Comparison of ENCODE assay signal across 9 mouse cellular contexts in the genomic region with DNA sequence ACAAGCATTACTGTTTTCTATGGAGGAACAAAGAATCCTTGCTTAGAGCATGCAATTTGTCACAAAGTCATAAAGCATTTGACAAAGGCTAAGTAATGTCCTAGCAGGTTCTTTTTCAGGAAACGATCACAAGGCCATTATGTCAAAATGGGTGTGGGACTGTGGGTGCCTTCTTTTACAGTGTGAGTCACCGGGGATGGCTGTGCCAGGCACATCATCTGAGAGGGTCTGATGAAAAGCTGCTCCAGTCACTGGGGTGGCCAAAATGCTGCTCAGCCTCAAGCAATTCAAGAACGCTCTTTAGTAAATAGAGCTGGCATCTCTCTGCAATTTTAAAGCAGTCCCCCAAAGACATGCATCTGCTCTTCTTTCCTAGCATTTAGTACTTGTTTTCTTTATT.
DNase-seq lines count a peak whose midpoint lies in the region; ATAC-seq and TF ChIP-seq lines count a peak whose summit lies in the region.
"Had no signal": no experiment of that assay in that cellular context is flagged by ENCODE, and none has a peak within 500 bp of the region (broad histone marks: within the 10 kb centered on the region; RNA-seq: fewer than 3 reads in every experiment).

No protein-coding gene starts in this region.

- H3K4me2 ChIP-seq in forebrain, embryonic 15.5 days (replicated peaks), result no peak overlapping the region
- no peak overlapping the region for H3K4me2 ChIP-seq in forebrain, embryonic 12.5 days
- H3K4me2 ChIP-seq in midbrain, postnatal 0 days (ENCODE audit: low read depth, low read length, poor library complexity, severe bottlenecking), result no peak overlapping the region
- H3K4me2 ChIP-seq in midbrain, embryonic 15.5 days, result no peak overlapping the region
- no peak overlapping the region for H3K4me2 ChIP-seq in hindbrain, postnatal 0 days (ENCODE audit: low read depth, low read length)
- no peak overlapping the region for H3K4me2 ChIP-seq in stomach, postnatal 0 days (replicated peaks; ENCODE audit: low read depth)

- peaks cover 35% of the 10 kb centered on the region for H3K36me3 ChIP-seq in forebrain, embryonic 15.5 days
- peaks cover 37% of the 10 kb centered on the region for H3K36me3 ChIP-seq in forebrain, embryonic 12.5 days (replicated peaks)
- H3K36me3 ChIP-seq in midbrain, postnatal 0 days (ENCODE audit: insufficient read depth, low read length), result peaks cover 16% of the 10 kb centered on the region; the same call in 1 of the 2 replicates
- peaks cover 4% of the 10 kb centered on the region; the same call in 1 of the 2 replicates for H3K36me3 ChIP-seq in midbrain, embryonic 15.5 days (replicated peaks)
- peaks cover 3% of the 10 kb centered on the region; the same call in 1 of the 2 replicates for H3K36me3 ChIP-seq in hindbrain, postnatal 0 days (ENCODE audit: insufficient read depth, low read length)
- peaks cover 5% of the 10 kb centered on the region; the same call in 1 of the 2 replicates for H3K36me3 ChIP-seq in stomach, postnatal 0 days (ENCODE audit: control insufficient read depth, insufficient read depth, low read length)

- peak overlapping the region; percentile 43 for H3K27ac ChIP-seq in forebrain, embryonic 15.5 days (replicated peaks)
- no peak overlapping the region for H3K27ac ChIP-seq in forebrain, embryonic 12.5 days
- no peak overlapping the region for H3K27ac ChIP-seq in midbrain, postnatal 0 days (ENCODE audit: low read depth, low read length)
- H3K27ac ChIP-seq in midbrain, embryonic 15.5 days, result no peak overlapping the region
- H3K27ac ChIP-seq in hindbrain, postnatal 0 days, result peak overlapping the region; percentile 27; the same call in 1 of the 2 replicates
- no peak overlapping the region; the same call in 1 of the 2 replicates for H3K27ac ChIP-seq in stomach, postnatal 0 days (replicated peaks)
- H3K27ac ChIP-seq in gastrocnemius, adult 2 months, result no peak overlapping the region

- DNase-seq in midbrain, postnatal 0 days (ENCODE audit: low spot score), result peak; percentile 27
- DNase-seq in hindbrain, postnatal 0 days (ENCODE audit: low spot score), result peak; percentile 33
- no peak for DNase-seq in stomach, postnatal 0 days (ENCODE audit: low spot score)
- DNase-seq in gastrocnemius, adult 2 months, result no peak

- no peak overlapping the region for H3K4me3 ChIP-seq in forebrain, embryonic 15.5 days
- no peak overlapping the region for H3K4me3 ChIP-seq in forebrain, embryonic 12.5 days (replicated peaks)
- H3K4me3 ChIP-seq in midbrain, postnatal 0 days (ENCODE audit: low read depth, low read length), result no peak overlapping the region
- H3K4me3 ChIP-seq in midbrain, embryonic 15.5 days, result no peak overlapping the region
- no peak overlapping the region for H3K4me3 ChIP-seq in hindbrain, postnatal 0 days (ENCODE audit: low read length)
- H3K4me3 ChIP-seq in stomach, postnatal 0 days (ENCODE audit: low read depth, low read length), result no peak overlapping the region
- H3K4me3 ChIP-seq in gastrocnemius, adult 2 months, result no peak overlapping the region

- no peak for ATAC-seq in forebrain, embryonic 15.5 days (replicated peaks)
- ATAC-seq in forebrain, embryonic 12.5 days (ENCODE audit: low FRiP score), result no peak
- no peak for ATAC-seq in midbrain, postnatal 0 days (ENCODE audit: low FRiP score)
- ATAC-seq in midbrain, embryonic 15.5 days (replicated peaks), result no peak
- peak; percentile 70; the same call in 1 of the 2 replicates for ATAC-seq in hindbrain, postnatal 0 days
- ATAC-seq in stomach, postnatal 0 days (ENCODE audit: low FRiP score, low TSS enrichment), result peak; percentile 24; the same call in 1 of the 2 replicates
- no peak for ATAC-seq in megakaryocyte, adult 5-6 weeks (ENCODE audit: poor library complexity, severe bottlenecking)

- H3K9ac ChIP-seq in forebrain, embryonic 15.5 days (replicated peaks), result no peak overlapping the region
- no peak overlapping the region for H3K9ac ChIP-seq in forebrain, embryonic 12.5 days
- no peak overlapping the region for H3K9ac ChIP-seq in midbrain, postnatal 0 days (replicated peaks; ENCODE audit: low read length, poor library complexity, severe bottlenecking)
- H3K9ac ChIP-seq in midbrain, embryonic 15.5 days, result no peak overlapping the region
- no peak overlapping the region for H3K9ac ChIP-seq in hindbrain, postnatal 0 days (replicated peaks; ENCODE audit: low read length)
- H3K9ac ChIP-seq in stomach, postnatal 0 days (ENCODE audit: low read length), result no peak overlapping the region

- no peaks in the 10 kb centered on the region for H3K9me3 ChIP-seq in forebrain, embryonic 15.5 days
- H3K9me3 ChIP-seq in forebrain, embryonic 12.5 days, result peaks cover 3% of the 10 kb centered on the region; the same call in 1 of the 2 replicates
- no peaks in the 10 kb centered on the region for H3K9me3 ChIP-seq in midbrain, postnatal 0 days (ENCODE audit: low read length)
- no peaks in the 10 kb centered on the region for H3K9me3 ChIP-seq in midbrain, embryonic 15.5 days
- H3K9me3 ChIP-seq in hindbrain, postnatal 0 days (ENCODE audit: low read length), result 0 out of 2 replicates have a peak, but pooled peaks cover 2% of the 10 kb centered on the region
- H3K9me3 ChIP-seq in stomach, postnatal 0 days (ENCODE audit: control insufficient read depth, low read length), result no peaks in the 10 kb centered on the region

- TF ChIP-seq CTCF in midbrain, postnatal 0 days (IDR thresholded peaks at IDR 0.05), result no peak
- TF ChIP-seq CTCF in hindbrain, postnatal 0 days (IDR thresholded peaks at IDR 0.05; ENCODE audit: low read depth), result no peak
- no peak for TF ChIP-seq CTCF in stomach, postnatal 0 days (IDR thresholded peaks at IDR 0.05; ENCODE audit: low read depth)
- TF ChIP-seq CTCF in gastrocnemius, adult 2 months (IDR thresholded peaks at IDR 0.05), result no peak

- intact Hi-C loops in gastrocnemius, adult 2 months (cut with DNase I), result no loop called here

- no peak for TF ChIP-seq EP300 in stomach, postnatal 0 days (optimal IDR thresholded peaks at IDR 0.05)

- no peaks in the 10 kb centered on the region for H3K27me3 ChIP-seq in forebrain, embryonic 15.5 days
- no peaks in the 10 kb centered on the region for H3K27me3 ChIP-seq in forebrain, embryonic 12.5 days
- no peaks in the 10 kb centered on the region for H3K27me3 ChIP-seq in midbrain, postnatal 0 days (ENCODE audit: insufficient read depth, low read length)
- no peaks in the 10 kb centered on the region for H3K27me3 ChIP-seq in midbrain, embryonic 15.5 days (replicated peaks)
- H3K27me3 ChIP-seq in hindbrain, postnatal 0 days (ENCODE audit: insufficient read depth, low read length), result no peaks in the 10 kb centered on the region
- H3K27me3 ChIP-seq in stomach, postnatal 0 days (ENCODE audit: control insufficient read depth, insufficient read depth, low read length), result no peaks in the 10 kb centered on the region
- H3K27me3 ChIP-seq: CH12.LX had no signal

- 70% methylated on average over 3 of the region's 3 CpGs for WGBS in forebrain, embryonic 15.5 days
- WGBS in forebrain, embryonic 12.5 days, result 86% methylated on average over 3 of the region's 3 CpGs
- 60% methylated on average over 3 of the region's 3 CpGs for WGBS in midbrain, postnatal 0 days
- WGBS in midbrain, embryonic 15.5 days, result 76% methylated on average over 3 of the region's 3 CpGs
- 40% methylated on average over 3 of the region's 3 CpGs for WGBS in hindbrain, postnatal 0 days
- 58% methylated on average over 3 of the region's 3 CpGs for WGBS in stomach, postnatal 0 days

- H3K4me1 ChIP-seq in forebrain, embryonic 15.5 days, result peaks cover 13% of the 10 kb centered on the region; the same call in 1 of the 2 replicates
- H3K4me1 ChIP-seq in forebrain, embryonic 12.5 days, result peaks cover 4% of the 10 kb centered on the region; the same call in 1 of the 2 replicates
- H3K4me1 ChIP-seq in midbrain, postnatal 0 days (ENCODE audit: insufficient read depth, low read length), result no peaks in the 10 kb centered on the region
- H3K4me1 ChIP-seq in midbrain, embryonic 15.5 days, result peaks cover 5% of the 10 kb centered on the region; the same call in 1 of the 2 replicates
- no peaks in the 10 kb centered on the region for H3K4me1 ChIP-seq in hindbrain, postnatal 0 days (ENCODE audit: insufficient read depth, low read length)
- no peaks in the 10 kb centered on the region for H3K4me1 ChIP-seq in stomach, postnatal 0 days (replicated peaks; ENCODE audit: control insufficient read depth, insufficient read depth)

Comparison
In these comparisons a context has a peak if more than half of its experiments do, and no peak if none do; other contexts are left out.
1. H3K27ac ChIP-seq: peak in forebrain, embryonic 15.5 days (single experiment) and hindbrain, postnatal 0 days (single experiment); none in forebrain, embryonic 12.5 days (single experiment), midbrain, postnatal 0 days (single experiment), midbrain, embryonic 15.5 days (single experiment), stomach, postnatal 0 days (single experiment) and gastrocnemius, adult 2 months (single experiment).
2. ATAC-seq: peak in hindbrain, postnatal 0 days (single experiment) and stomach, postnatal 0 days (single experiment); none in forebrain, embryonic 15.5 days (single experiment), forebrain, embryonic 12.5 days (single experiment), midbrain, postnatal 0 days (single experiment), midbrain, embryonic 15.5 days (single experiment) and megakaryocyte, adult 5-6 weeks (single experiment).
3. DNase-seq: peak in midbrain, postnatal 0 days (single experiment) and hindbrain, postnatal 0 days (single experiment); none in stomach, postnatal 0 days (single experiment) and gastrocnemius, adult 2 months (single experiment).